In the genomic region with DNA sequence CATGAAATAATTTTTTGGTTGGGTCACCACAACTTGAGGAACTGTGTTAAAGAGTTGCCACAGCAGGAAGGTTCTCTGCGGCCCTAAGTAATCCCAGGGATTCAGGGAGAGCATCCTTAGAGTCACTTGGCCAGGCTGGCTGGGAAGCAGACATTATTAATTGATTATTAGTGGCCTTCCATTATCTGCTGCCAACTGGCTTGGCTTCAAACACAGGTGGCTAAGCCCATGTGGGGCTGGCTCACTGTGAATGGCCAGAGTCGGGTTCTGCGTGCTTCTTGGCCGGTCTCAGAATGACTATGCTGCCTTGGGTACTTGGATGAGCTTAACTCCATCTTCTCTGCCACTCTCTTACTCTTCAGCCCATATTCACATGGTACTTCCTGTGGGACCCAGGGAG, we compare ENCODE assay signal across 20 mouse cellular contexts.
DNase-seq lines count a peak whose midpoint lies in the region; ATAC-seq lines count a peak whose summit lies in the region.
"Had no signal": no experiment of that assay in that cellular context is flagged by ENCODE, and none has a peak within 500 bp of the region (broad histone marks: within the 10 kb centered on the region; RNA-seq: fewer than 3 reads in every experiment).

No protein-coding gene starts in this region.

- no peak for ATAC-seq in hindbrain, embryonic 14.5 days (ENCODE audit: low FRiP score)
- ATAC-seq: activated CD4-positive, CD25-positive, alpha-beta regulatory T cell, adult 4 months; CD4-positive, CD25-positive, alpha-beta regulatory T cell, adult 4 months; forebrain, embryonic 13.5 days; forebrain, embryonic 15.5 days; forebrain, postnatal 0 days; Patski had no signal

- H3K27me3 ChIP-seq in hindbrain, embryonic 10.5 days (ENCODE audit: insufficient read depth, poor library complexity, severe bottlenecking) = no peaks in the 10 kb centered on the region
- no peaks in the 10 kb centered on the region for H3K27me3 ChIP-seq in hindbrain, embryonic 14.5 days (ENCODE audit: control insufficient read depth, insufficient read depth, low read length)
- H3K27me3 ChIP-seq: CH12.LX; embryonic facial prominence, embryonic 12.5 days; forebrain, embryonic 13.5 days; forebrain, embryonic 15.5 days; Patski had no signal

- H3K4me3 ChIP-seq in hindbrain, embryonic 10.5 days = no peak overlapping the region
- H3K4me3 ChIP-seq in hindbrain, embryonic 14.5 days (replicated peaks; ENCODE audit: low read length) = no peak overlapping the region
- H3K4me3 ChIP-seq: embryonic facial prominence, embryonic 10.5 days; embryonic facial prominence, embryonic 12.5 days; forebrain, embryonic 13.5 days; forebrain, embryonic 15.5 days had no signal

- H3K9ac ChIP-seq in hindbrain, embryonic 14.5 days = no peak overlapping the region
- H3K9ac ChIP-seq: embryonic facial prominence, embryonic 12.5 days; forebrain, embryonic 13.5 days; forebrain, embryonic 15.5 days; forebrain, postnatal 0 days had no signal

- WGBS in hindbrain, embryonic 10.5 days = 91% methylated on average over 4 of the region's 4 CpGs
- 82% methylated on average over 4 of the region's 4 CpGs for WGBS in hindbrain, embryonic 14.5 days

- DNase-seq in cerebellum, adult 9-10 months = peak; percentile 21
- DNase-seq in cerebellum, adult 18-20 months = no peak
- DNase-seq in cerebellum, postnatal 14 days = peak; percentile 45 to 50
- no peak for DNase-seq in cerebellum, adult 11-12 months
- DNase-seq in hindbrain, embryonic 10.5 days (ENCODE audit: low spot score) = no peak
- no peak for DNase-seq in hindbrain, embryonic 14.5 days (ENCODE audit: low spot score)
- DNase-seq: adrenal gland, adult 8-10 months; adrenal gland, postnatal 14 days; adrenal gland, postnatal 36 days; B cell, adult 2 months; forebrain, postnatal 0 days had no signal

- no peaks in the 10 kb centered on the region for H3K36me3 ChIP-seq in hindbrain, embryonic 10.5 days
- no peaks in the 10 kb centered on the region for H3K36me3 ChIP-seq in hindbrain, embryonic 14.5 days (replicated peaks; ENCODE audit: control insufficient read depth, insufficient read depth)
- H3K36me3 ChIP-seq: embryonic facial prominence, embryonic 10.5 days; embryonic facial prominence, embryonic 12.5 days; forebrain, embryonic 15.5 days; G1E had no signal

- H3K27ac ChIP-seq in hindbrain, embryonic 10.5 days = peak overlapping the region; percentile 16; the same call in 1 of the 2 replicates
- H3K27ac ChIP-seq in hindbrain, embryonic 14.5 days = no peak overlapping the region
- H3K27ac ChIP-seq: embryonic facial prominence, embryonic 12.5 days; forebrain, embryonic 13.5 days; forebrain, embryonic 15.5 days had no signal

- no peaks in the 10 kb centered on the region for H3K9me3 ChIP-seq in hindbrain, embryonic 10.5 days
- no peaks in the 10 kb centered on the region for H3K9me3 ChIP-seq in hindbrain, embryonic 14.5 days (ENCODE audit: control insufficient read depth, low read length)
- H3K9me3 ChIP-seq: embryonic facial prominence, embryonic 10.5 days; embryonic facial prominence, embryonic 12.5 days; forebrain, embryonic 13.5 days; forebrain, embryonic 15.5 days; G1E had no signal

- H3K4me2 ChIP-seq in hindbrain, embryonic 14.5 days (replicated peaks) = no peak overlapping the region
- H3K4me2 ChIP-seq: embryonic facial prominence, embryonic 12.5 days; forebrain, embryonic 13.5 days; forebrain, embryonic 15.5 days had no signal

- H3K4me1 ChIP-seq in hindbrain, embryonic 10.5 days (replicated peaks) = peaks cover 32% of the 10 kb centered on the region
- H3K4me1 ChIP-seq in hindbrain, embryonic 14.5 days (replicated peaks; ENCODE audit: control insufficient read depth, insufficient read depth, low read length) = peaks cover 33% of the 10 kb centered on the region

Comparison
In these comparisons a context has a peak if more than half of its experiments do, and no peak if none do; other contexts are left out.
1. DNase-seq: peak in cerebellum, adult 9-10 months (single experiment) and cerebellum, postnatal 14 days (2 of 2); none in cerebellum, adult 18-20 months (0 of 2), cerebellum, adult 11-12 months (single experiment), hindbrain, embryonic 10.5 days (single experiment) and hindbrain, embryonic 14.5 days (single experiment).